Mouse (Mus musculus): ENCODE data around the gene Crabp2.

GRCm38 (mm10) chr3:87920270-87920943 lies 28.1 kb upstream of the Crabp2 start:
- TF ChIP-seq CTCF (IDR thresholded peaks at IDR 0.05; ENCODE audit: low read depth) (no peak; the same call in 1 of the 2 replicates), EP300 (IDR thresholded peaks at IDR 0.05; ENCODE audit: low read depth) (no peak)

Measured in heart, postnatal 0 days (tissue).